In the genomic region with DNA sequence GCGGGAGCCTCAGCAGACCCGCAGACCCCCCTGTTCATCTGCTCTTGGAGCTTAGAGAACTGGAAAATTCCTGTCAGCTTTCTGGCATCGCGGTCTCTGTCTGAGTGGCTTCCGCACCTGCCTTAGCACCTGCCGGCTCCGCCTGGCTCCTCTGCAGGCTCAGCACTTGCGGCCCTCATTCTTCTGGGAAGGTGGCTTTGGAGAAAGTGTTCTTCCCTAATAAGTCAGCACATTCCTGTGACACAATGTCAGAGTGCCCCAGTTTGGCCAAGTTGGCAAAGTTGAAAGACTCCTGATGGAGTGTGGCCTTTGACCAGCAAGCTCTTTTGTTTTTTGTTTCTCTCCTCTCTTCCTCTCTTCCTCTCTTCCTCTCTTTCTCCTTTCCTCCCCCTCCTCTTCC, we compare ENCODE assay signal across 13 mouse cellular contexts.
"Had no signal": no experiment of that assay in that cellular context is flagged by ENCODE, and none has a peak within 500 bp of the region (broad histone marks: within the 10 kb centered on the region; RNA-seq: fewer than 3 reads in every experiment).

No protein-coding gene starts in this region.

- H3K4me2 ChIP-seq: limb, embryonic 15.5 days; neural tube, embryonic 12.5 days had no signal

- ATAC-seq: hindbrain, postnatal 0 days; intestine, embryonic 16.5 days had no signal

- H3K27me3 ChIP-seq: neural tube, embryonic 12.5 days had no signal

- H3K9me3 ChIP-seq: limb, embryonic 15.5 days; midbrain, embryonic 10.5 days; neural tube, embryonic 12.5 days had no signal

- DNase-seq: lung, adult 2 months; lung, postnatal 10 days; lung, postnatal 4 days; midbrain, embryonic 14.5 days; thymus, adult 18-20 months; thymus, postnatal 14 days had no signal

- H3K36me3 ChIP-seq: limb, embryonic 15.5 days; midbrain, embryonic 10.5 days; neural tube, embryonic 12.5 days had no signal

- H3K9ac ChIP-seq: limb, embryonic 15.5 days; liver, embryonic 14.5 days; neural tube, embryonic 12.5 days had no signal

- H3K27ac ChIP-seq: hindbrain, postnatal 0 days; left cerebral cortex, adult 2 months; limb, embryonic 15.5 days; liver, embryonic 14.5 days; midbrain, embryonic 10.5 days; neural tube, embryonic 12.5 days had no signal

- H3K4me3 ChIP-seq: left cerebral cortex, adult 2 months; limb, embryonic 15.5 days; midbrain, embryonic 10.5 days; neural tube, embryonic 12.5 days had no signal
